Mouse (Mus musculus) kidney, embryonic 15.5 days (tissue): Measurements from ENCODE around the gene Krt1. TPM values are rescaled to one million over a fixed set of nuclear protein-coding genes. Genes with fewer than 3 reads are reported as not detected.

Source experiments
- ATAC-seq: fragments of 200-750 bp; cut with Nextera tagmentation; replicated peaks from 2 replicates; pipeline ENCODE4 v1.8.0; 2017; ENCODE audit warnings: moderate TSS enrichment; ENCODE audit not compliant: low FRiP score
- H3K27ac ChIP-seq: fragments of 300-500 bp; sonication (generic); 2 replicates; pipeline ENCODE4 v1.5.1; 2015; ENCODE audit warnings: mild to moderate bottlenecking, inconsistent platforms
- H3K27me3 ChIP-seq: fragments of 300-500 bp; sonication (generic); 2 replicates; pipeline ENCODE4 v1.6.1; 2015; ENCODE audit warnings: inconsistent platforms
- H3K36me3 ChIP-seq: fragments of 300-500 bp; sonication (generic); 2 replicates; pipeline ENCODE4 v1.6.1; 2015; ENCODE audit warnings: inconsistent platforms
- H3K4me1 ChIP-seq: fragments of 300-500 bp; sonication (generic); 2 replicates; pipeline ENCODE4 v1.6.1; 2015; ENCODE audit warnings: inconsistent platforms
- H3K4me2 ChIP-seq: fragments of 300-500 bp; sonication (generic); 2 replicates; pipeline ENCODE4 v1.6.1; 2015; ENCODE audit warnings: moderate library complexity, mild to moderate bottlenecking, inconsistent platforms
- H3K4me3 ChIP-seq: fragments of 300-500 bp; sonication (generic); replicated peaks from 2 replicates; pipeline ENCODE4 v1.5.1; 2015; ENCODE audit warnings: mild to moderate bottlenecking, inconsistent platforms
- H3K9ac ChIP-seq: fragments of 300-500 bp; sonication (generic); 2 replicates; pipeline ENCODE4 v1.6.1; 2015; ENCODE audit warnings: mild to moderate bottlenecking, inconsistent platforms
- H3K9me3 ChIP-seq: fragments of 300-500 bp; sonication (generic); replicated peaks from 2 replicates; pipeline ENCODE4 v1.6.1; 2016; ENCODE audit warnings: inconsistent platforms
- WGBS: fragments of 180-500 bp; shearing (Covaris S2); methylation state at CpG from one replicate; pipeline ENCODE4 v1.1.7; 2015; ENCODE audit warnings: mixed read lengths; 5-methylcytosine and 5-hydroxymethylcytosine counted together
- microRNA-seq: library from miRNA; unstranded; fragments of <30 nt; microRNA quantifications from one replicate; pipeline ENCODE4, GENCODE M21; 2016
- polyA plus RNA-seq: library from polyadenylated mRNA; unstranded; fragments of >200 nt; fragmentation: Nextera tagmentation; extraction: Ambion mirVana; gene quantifications from 2 replicates; pipeline ENCODE4 v1.2.1, GENCODE M21; 2015

Krt1 gene
- polyA plus RNA-seq, 1 experiment from 2014 or later: 1.4 TPM

- no peak for ATAC-seq
- no peak within 1 kb of the TSS for H3K4me3 ChIP-seq
- H3K27me3 ChIP-seq: peaks cover 7% of the 10 kb centered on the region; the same call in 1 of the 2 replicates
- 84% methylated on average over 6 of the region's 6 CpGs for WGBS
- H3K4me1 ChIP-seq: no peaks in the 10 kb centered on the region
- no peak within 1 kb of the TSS for H3K4me2 ChIP-seq
- no peaks in the 10 kb centered on the region for H3K36me3 ChIP-seq
- no peaks in the 10 kb centered on the region for H3K9me3 ChIP-seq
- no peak within 1 kb of the TSS for H3K9ac ChIP-seq
- no peak within 1 kb of the TSS for H3K27ac ChIP-seq
Measured at GRCm38 (mm10) chr15:101802296-101802835, 48.2 kb downstream of the Krt1 start, which contains the start of gene Krt73. Gene Krt73, minus strand, starts transcription at chr15:101802346.

Small RNA genes within 50 kb of the gene (microRNA-seq; reads per million reads assigned to microRNA genes)
- not detected for gene Gm44356

Other genes with a start within 250 kb of the Krt1 start
- gene Gm5414, start 222.6 kb downstream of the Krt1 start, polyA plus RNA-seq: not detected in 2 replicates
- not detected in 2 replicates for gene Gm5478, start 203.4 kb downstream of the Krt1 start, polyA plus RNA-seq
- not detected in 2 replicates for gene Krt6b, start 170.5 kb downstream of the Krt1 start, polyA plus RNA-seq
- 0.62 and 3.8 TPM in 2 replicates for gene Krt6a, start 156.5 kb downstream of the Krt1 start, polyA plus RNA-seq
- 3.2 and 5.1 TPM in 2 replicates for gene Krt5, start 137.9 kb downstream of the Krt1 start, polyA plus RNA-seq
- gene Krt71, start 107.7 kb downstream of the Krt1 start, polyA plus RNA-seq: not detected in 2 replicates
- gene Krt72, start 64.3 kb downstream of the Krt1 start, polyA plus RNA-seq: not detected in 2 replicates
- gene Krt73, start 48.4 kb downstream of the Krt1 start, polyA plus RNA-seq: not detected in 2 replicates
- not detected in 2 replicates for gene Krt2, start 32.6 kb downstream of the Krt1 start, polyA plus RNA-seq
- 0.05 and 0.72 TPM in 2 replicates for gene Krt77, start 18.9 kb upstream of the Krt1 start, polyA plus RNA-seq
- not detected in 2 replicates for gene Krt76, start 42.1 kb upstream of the Krt1 start, polyA plus RNA-seq
- 2.4 and 7.5 TPM in 2 replicates for gene Krt4, start 73.9 kb upstream of the Krt1 start, polyA plus RNA-seq
- gene Krt79, start 89.5 kb upstream of the Krt1 start, polyA plus RNA-seq: 0.45 and 0.53 TPM in 2 replicates
- gene Krt78, start 103.5 kb upstream of the Krt1 start, polyA plus RNA-seq: 0.04 and 0.15 TPM in 2 replicates
- gene Krt8, start 153.7 kb upstream of the Krt1 start, polyA plus RNA-seq: 213 and 217 TPM in 2 replicates
- gene Krt18, start 177.4 kb upstream of the Krt1 start, polyA plus RNA-seq: 176 and 180 TPM in 2 replicates
- gene Eif4b, start 223.0 kb upstream of the Krt1 start, polyA plus RNA-seq: 127 and 130 TPM in 2 replicates
- gene Tns2, start 249.6 kb upstream of the Krt1 start, polyA plus RNA-seq: 39.7 and 48.4 TPM in 2 replicates